Mouse (Mus musculus) liver, embryonic 12.5 days (tissue): ENCODE results near the gene Tbc1d16. TPM values are rescaled to one million over a fixed set of nuclear protein-coding genes. Genes with fewer than 3 reads are reported as not detected.

Experiments
- microRNA-seq: library from miRNA; unstranded; fragments of <30 nt; microRNA quantifications from one replicate; pipeline ENCODE4, GENCODE M21; 2017
- polyA plus RNA-seq: library from polyadenylated mRNA; unstranded; fragments of >200 nt; fragmentation: Nextera tagmentation; extraction: Ambion mirVana; gene quantifications from 2 replicates; pipeline ENCODE4 v1.2.1, GENCODE M21; 2016

The Tbc1d16 gene
- polyA plus RNA-seq, 1 experiment from 2014 or later: 1.8 TPM

Small RNA genes lying within 50 kb of the gene (microRNA-seq; reads per million reads assigned to microRNA genes)
- 1.4 reads per million for gene Mir6934

Other genes starting within 250 kb of the Tbc1d16 start
- not detected in 2 replicates for gene Enpp7, start 240.3 kb downstream of the Tbc1d16 start, polyA plus RNA-seq
- gene Cbx2, start 205.5 kb downstream of the Tbc1d16 start, polyA plus RNA-seq: 8.6 TPM in 2 replicates
- 2.5 and 3.3 TPM in 2 replicates for gene Cbx8, start 187.5 kb downstream of the Tbc1d16 start, polyA plus RNA-seq
- 3.2 and 3.3 TPM in 2 replicates for gene Cbx4, start 142.3 kb downstream of the Tbc1d16 start, polyA plus RNA-seq
- 1.8 and 2.4 TPM in 2 replicates for gene Ccdc40, start 73 bp upstream of the Tbc1d16 start, polyA plus RNA-seq
- 26.4 and 27.3 TPM in 2 replicates for gene Gaa, start 39.4 kb upstream of the Tbc1d16 start, polyA plus RNA-seq
- 247 and 262 TPM in 2 replicates for gene Eif4a3, start 71.6 kb upstream of the Tbc1d16 start, polyA plus RNA-seq
- gene Card14, start 79.3 kb upstream of the Tbc1d16 start, polyA plus RNA-seq: 0.23 and 0.26 TPM in 2 replicates
- gene Sgsh, start 127.0 kb upstream of the Tbc1d16 start, polyA plus RNA-seq: 3.0 and 3.3 TPM in 2 replicates
- gene Slc26a11, start 127.1 kb upstream of the Tbc1d16 start, polyA plus RNA-seq: 2.6 and 2.9 TPM in 2 replicates
- 4.0 and 4.6 TPM in 2 replicates for gene Rnf213, start 164.6 kb upstream of the Tbc1d16 start, polyA plus RNA-seq